Mouse (Mus musculus): ENCODE results near the gene Adarb1.

Gene Adarb1

GRCm38 (mm10) chr10:77418138-77418537 is at the start of gene Adarb1:
Adarb1 (minus strand) TSS chr10:77418270.
- peak; percentile 86 to 91 for DNase-seq

- no peak for DNase-seq
These were observed 49.3 kb upstream of the Adarb1 start for GRCm38 (mm10) chr10:77467407-77467806.

- DNase-seq: no peak
These were observed 47.8 kb upstream of the Adarb1 start for GRCm38 (mm10) chr10:77465902-77466301.

- DNase-seq: peak in 1 of 2 experiments; percentile 20
These were observed 46.3 kb upstream of the Adarb1 start for GRCm38 (mm10) chr10:77464181-77464936.

- no peak for DNase-seq
These were observed 43.1 kb upstream of the Adarb1 start for GRCm38 (mm10) chr10:77461161-77461560.

- no peak for DNase-seq
These were observed 39.6 kb upstream of the Adarb1 start for GRCm38 (mm10) chr10:77457701-77458100.

GRCm38 (mm10) chr10:77456507-77456906 is 38.4 kb upstream of the Adarb1 start:
- no peak for DNase-seq

GRCm38 (mm10) chr10:77455251-77456010 is 37.4 kb upstream of the Adarb1 start:
- DNase-seq: no peak

GRCm38 (mm10) chr10:77454795-77455194 is 36.7 kb upstream of the Adarb1 start:
- no peak for DNase-seq

GRCm38 (mm10) chr10:77451822-77452221 is 33.8 kb upstream of the Adarb1 start:
- DNase-seq: no peak

- no peak for DNase-seq
These were observed 32.0 kb upstream of the Adarb1 start for GRCm38 (mm10) chr10:77450159-77450464.

- DNase-seq: no peak
These were observed 31.5 kb upstream of the Adarb1 start for GRCm38 (mm10) chr10:77449315-77450158.

- no peak for DNase-seq
These were observed 30.7 kb upstream of the Adarb1 start for GRCm38 (mm10) chr10:77448698-77449247.

- DNase-seq: no peak
These were observed 30.1 kb upstream of the Adarb1 start for GRCm38 (mm10) chr10:77448209-77448608.

GRCm38 (mm10) chr10:77447755-77448154 is 29.7 kb upstream of the Adarb1 start:
- DNase-seq: no peak

- no peak for DNase-seq
These were observed 24.2 kb upstream of the Adarb1 start for GRCm38 (mm10) chr10:77442250-77442649.

- DNase-seq: no peak
These were observed 23.7 kb upstream of the Adarb1 start for GRCm38 (mm10) chr10:77441812-77442211.

GRCm38 (mm10) chr10:77440841-77441755 is 23.0 kb upstream of the Adarb1 start:
- no peak for DNase-seq

GRCm38 (mm10) chr10:77440286-77440685 is 22.2 kb upstream of the Adarb1 start:
- DNase-seq: no peak

GRCm38 (mm10) chr10:77439026-77439425 is 21.0 kb upstream of the Adarb1 start:
- no peak for DNase-seq

GRCm38 (mm10) chr10:77438021-77438420 is 20.0 kb upstream of the Adarb1 start:
- no peak for DNase-seq

GRCm38 (mm10) chr10:77435343-77435742 is 17.3 kb upstream of the Adarb1 start:
- DNase-seq: no peak
